In the genomic region with DNA sequence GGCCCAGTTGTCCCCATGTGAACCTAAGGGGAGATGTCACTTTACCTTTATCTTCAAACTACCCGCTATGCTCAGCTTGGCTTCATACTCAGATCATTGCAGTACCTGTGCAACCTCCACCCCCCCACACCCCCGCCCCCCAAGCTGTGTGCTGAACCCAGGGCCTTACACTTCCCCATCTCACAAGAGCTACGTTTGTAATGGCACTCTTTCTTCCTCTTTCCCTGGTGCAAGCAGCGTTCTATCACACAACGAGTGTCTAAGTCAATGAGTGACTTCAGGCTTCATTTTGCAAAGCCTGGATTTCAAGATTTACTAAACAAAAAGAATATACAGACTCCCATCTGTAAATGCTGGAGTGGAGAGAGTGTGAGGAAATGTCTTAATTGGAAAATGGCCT, we compare ENCODE assay signal across 13 mouse cellular contexts.
"Had no signal": no experiment of that assay in that cellular context is flagged by ENCODE, and none has a peak within 500 bp of the region (broad histone marks: within the 10 kb centered on the region; RNA-seq: fewer than 3 reads in every experiment).

No protein-coding gene starts in this region.

- ATAC-seq: intestine, embryonic 16.5 days; liver, embryonic 12.5 days; midbrain, embryonic 16.5 days had no signal

- H3K36me3 ChIP-seq: limb, embryonic 10.5 days; liver, embryonic 12.5 days; midbrain, embryonic 12.5 days; neural tube, embryonic 13.5 days; stomach, embryonic 15.5 days had no signal

- H3K4me2 ChIP-seq: liver, embryonic 12.5 days; midbrain, embryonic 12.5 days; neural tube, embryonic 13.5 days; stomach, embryonic 15.5 days had no signal

- H3K4me1 ChIP-seq: limb, embryonic 10.5 days; liver, embryonic 12.5 days; midbrain, embryonic 12.5 days; neural tube, embryonic 13.5 days; stomach, embryonic 15.5 days had no signal

- H3K9me3 ChIP-seq: limb, embryonic 10.5 days; liver, embryonic 12.5 days; midbrain, embryonic 12.5 days; neural tube, embryonic 13.5 days; stomach, embryonic 15.5 days had no signal

- DNase-seq: kidney, adult 2 months; kidney, postnatal 10 days; lung, postnatal 14 days; retina, postnatal 1 day; right cerebral cortex, postnatal 4 days; spleen, adult 18-20 months had no signal

- H3K9ac ChIP-seq: liver, embryonic 12.5 days; midbrain, embryonic 12.5 days; neural tube, embryonic 13.5 days; stomach, embryonic 15.5 days had no signal

- H3K4me3 ChIP-seq: limb, embryonic 10.5 days; liver, embryonic 12.5 days; midbrain, embryonic 12.5 days; neural tube, embryonic 13.5 days; stomach, embryonic 15.5 days had no signal

- H3K27me3 ChIP-seq: liver, embryonic 12.5 days; midbrain, embryonic 12.5 days; neural tube, embryonic 13.5 days; stomach, embryonic 15.5 days had no signal

- H3K27ac ChIP-seq: limb, embryonic 10.5 days; liver, embryonic 12.5 days; midbrain, embryonic 12.5 days; neural tube, embryonic 13.5 days; stomach, embryonic 15.5 days had no signal
